Mouse (Mus musculus): ENCODE results near the gene Olfr876. TPM values are rescaled to one million over a fixed set of nuclear protein-coding genes. Genes with fewer than 3 reads are reported as not detected.
A peak's percentile ranks its signal among the peaks of the same experiment; 100 is the strongest.

Olfr876 gene
- total and polyA plus RNA-seq, 2 experiments from 2014 or later: not detected

GRCm38 (mm10) chr9:37786411-37786810 lies 16.4 kb upstream of the Olfr876 start:
- Histone ChIP-seq H3K4me3 (ENCODE audit: low read length) (no peak overlapping the region), H3K27ac (no peak overlapping the region), H3K4me2 (ENCODE audit: low read depth, low read length) (no peak overlapping the region), H3K36me3 (ENCODE audit: insufficient read depth, low read length) (no peaks in the 10 kb centered on the region), H3K9ac (replicated peaks; ENCODE audit: low read length) (no peak overlapping the region), H3K27me3 (ENCODE audit: insufficient read depth, low read length) (no peaks in the 10 kb centered on the region), H3K9me3 (ENCODE audit: low read length) (no peaks in the 10 kb centered on the region), H3K4me1 (ENCODE audit: insufficient read depth, low read length) (peaks cover 5% of the 10 kb centered on the region; the same call in 1 of the 2 replicates)
- TF ChIP-seq CTCF (IDR thresholded peaks at IDR 0.05; ENCODE audit: low read depth): no peak
- no peak for ATAC-seq
- DNase-seq (ENCODE audit: low spot score): no peak
- WGBS: 92% methylated on average over 2 of the region's 2 CpGs

- no peak overlapping the region for H3K4me3 ChIP-seq (ENCODE audit: low read length)
- no peaks in the 10 kb centered on the region for H3K4me1 ChIP-seq (ENCODE audit: insufficient read depth, low read length)
- ATAC-seq (no peak), DNase-seq (ENCODE audit: low spot score) (no peak)
- H3K9me3 ChIP-seq (ENCODE audit: low read length): no peaks in the 10 kb centered on the region
- no peak overlapping the region for H3K9ac ChIP-seq (replicated peaks; ENCODE audit: low read length)
- no peak overlapping the region for H3K4me2 ChIP-seq (ENCODE audit: low read depth, low read length)
- no peak overlapping the region for H3K27ac ChIP-seq
- no peaks in the 10 kb centered on the region for H3K27me3 ChIP-seq (ENCODE audit: insufficient read depth, low read length)
- WGBS: 90% methylated on average over 4 of the region's 4 CpGs
- TF ChIP-seq CTCF (IDR thresholded peaks at IDR 0.05; ENCODE audit: low read depth): no peak
- no peaks in the 10 kb centered on the region for H3K36me3 ChIP-seq (ENCODE audit: insufficient read depth, low read length)
Observed at GRCm38 (mm10) chr9:37802055-37802454, 776 bp upstream of the Olfr876 start.

GRCm38 (mm10) chr9:37807235-37807634 lies 4.4 kb downstream of the Olfr876 start:
- H3K4me1 ChIP-seq (ENCODE audit: insufficient read depth, low read length): no peaks in the 10 kb centered on the region
- H3K9ac ChIP-seq (replicated peaks; ENCODE audit: low read length): no peak overlapping the region
- H3K9me3 ChIP-seq (ENCODE audit: low read length): no peaks in the 10 kb centered on the region
- no peaks in the 10 kb centered on the region for H3K36me3 ChIP-seq (ENCODE audit: insufficient read depth, low read length)
- H3K4me2 ChIP-seq (ENCODE audit: low read depth, low read length): no peak overlapping the region
- H3K27me3 ChIP-seq (ENCODE audit: insufficient read depth, low read length): no peaks in the 10 kb centered on the region
- no peak for TF ChIP-seq CTCF (IDR thresholded peaks at IDR 0.05; ENCODE audit: low read depth)
- no peak for ATAC-seq
- no peak overlapping the region for H3K27ac ChIP-seq
- H3K4me3 ChIP-seq (ENCODE audit: low read length): no peak overlapping the region
- DNase-seq (ENCODE audit: low spot score): no peak

- no peak overlapping the region for H3K4me2 ChIP-seq (ENCODE audit: low read depth, low read length)
- no peak for ATAC-seq
- no peaks in the 10 kb centered on the region for H3K27me3 ChIP-seq (ENCODE audit: insufficient read depth, low read length)
- H3K36me3 ChIP-seq (ENCODE audit: insufficient read depth, low read length): no peaks in the 10 kb centered on the region
- DNase-seq (ENCODE audit: low spot score): no peak
- no peaks in the 10 kb centered on the region for H3K4me1 ChIP-seq (ENCODE audit: insufficient read depth, low read length)
- TF ChIP-seq CTCF (IDR thresholded peaks at IDR 0.05; ENCODE audit: low read depth): no peak
- H3K9ac ChIP-seq (replicated peaks; ENCODE audit: low read length): no peak overlapping the region
- no peak overlapping the region for H3K27ac ChIP-seq
- WGBS: 83% methylated on average over 3 of the region's 3 CpGs
- no peak overlapping the region for H3K4me3 ChIP-seq (ENCODE audit: low read length)
- no peaks in the 10 kb centered on the region for H3K9me3 ChIP-seq (ENCODE audit: low read length)
Observed at GRCm38 (mm10) chr9:37808456-37808855, 5.6 kb downstream of the Olfr876 start.

- Histone ChIP-seq H3K4me1 (ENCODE audit: insufficient read depth, low read length) (no peaks in the 10 kb centered on the region), H3K9ac (replicated peaks; ENCODE audit: low read length) (no peak overlapping the region), H3K27ac (no peak overlapping the region), H3K36me3 (ENCODE audit: insufficient read depth, low read length) (no peaks in the 10 kb centered on the region), H3K27me3 (ENCODE audit: insufficient read depth, low read length) (no peaks in the 10 kb centered on the region), H3K4me3 (ENCODE audit: low read length) (no peak overlapping the region), H3K4me2 (ENCODE audit: low read depth, low read length) (no peak overlapping the region), H3K9me3 (ENCODE audit: low read length) (no peaks in the 10 kb centered on the region)
- DNase-seq (ENCODE audit: low spot score) (peak; percentile 19), ATAC-seq (no peak)
- 57% methylated on average over 2 of the region's 2 CpGs for WGBS
- no peak for TF ChIP-seq CTCF (IDR thresholded peaks at IDR 0.05; ENCODE audit: low read depth)
Observed at GRCm38 (mm10) chr9:37808976-37809375, 6.1 kb downstream of the Olfr876 start.

- H3K9ac ChIP-seq (replicated peaks; ENCODE audit: low read length): no peak overlapping the region
- peak; percentile 68 for DNase-seq (ENCODE audit: low spot score)
- 0 out of 2 replicates have a peak, but pooled peaks have one; percentile 45 for ATAC-seq
- WGBS: 31% methylated on average over 3 of the region's 3 CpGs
- H3K27ac ChIP-seq: no peak overlapping the region
- no peak overlapping the region for H3K4me2 ChIP-seq (ENCODE audit: low read depth, low read length)
- H3K4me1 ChIP-seq (ENCODE audit: insufficient read depth, low read length): no peaks in the 10 kb centered on the region
- H3K9me3 ChIP-seq (ENCODE audit: low read length): no peaks in the 10 kb centered on the region
- TF ChIP-seq CTCF (IDR thresholded peaks at IDR 0.05; ENCODE audit: low read depth): no peak
- H3K4me3 ChIP-seq (ENCODE audit: low read length): no peak overlapping the region
- no peaks in the 10 kb centered on the region for H3K27me3 ChIP-seq (ENCODE audit: insufficient read depth, low read length)
- no peaks in the 10 kb centered on the region for H3K36me3 ChIP-seq (ENCODE audit: insufficient read depth, low read length)
Observed at GRCm38 (mm10) chr9:37814696-37815095, 11.9 kb downstream of the Olfr876 start.

- Histone ChIP-seq H3K4me3 (ENCODE audit: low read length) (no peak overlapping the region), H3K9me3 (ENCODE audit: low read length) (no peaks in the 10 kb centered on the region), H3K9ac (replicated peaks; ENCODE audit: low read length) (no peak overlapping the region), H3K4me1 (ENCODE audit: insufficient read depth, low read length) (no peaks in the 10 kb centered on the region), H3K27ac (no peak overlapping the region), H3K4me2 (ENCODE audit: low read depth, low read length) (no peak overlapping the region), H3K36me3 (ENCODE audit: insufficient read depth, low read length) (no peaks in the 10 kb centered on the region), H3K27me3 (ENCODE audit: insufficient read depth, low read length) (no peaks in the 10 kb centered on the region)
- TF ChIP-seq CTCF (IDR thresholded peaks at IDR 0.05; ENCODE audit: low read depth): no peak
- no peak for ATAC-seq
- DNase-seq (ENCODE audit: low spot score): no peak
Observed at GRCm38 (mm10) chr9:37829881-37830280, 27.1 kb downstream of the Olfr876 start.

Measured in hindbrain, postnatal 0 days (tissue).